In the genomic region with DNA sequence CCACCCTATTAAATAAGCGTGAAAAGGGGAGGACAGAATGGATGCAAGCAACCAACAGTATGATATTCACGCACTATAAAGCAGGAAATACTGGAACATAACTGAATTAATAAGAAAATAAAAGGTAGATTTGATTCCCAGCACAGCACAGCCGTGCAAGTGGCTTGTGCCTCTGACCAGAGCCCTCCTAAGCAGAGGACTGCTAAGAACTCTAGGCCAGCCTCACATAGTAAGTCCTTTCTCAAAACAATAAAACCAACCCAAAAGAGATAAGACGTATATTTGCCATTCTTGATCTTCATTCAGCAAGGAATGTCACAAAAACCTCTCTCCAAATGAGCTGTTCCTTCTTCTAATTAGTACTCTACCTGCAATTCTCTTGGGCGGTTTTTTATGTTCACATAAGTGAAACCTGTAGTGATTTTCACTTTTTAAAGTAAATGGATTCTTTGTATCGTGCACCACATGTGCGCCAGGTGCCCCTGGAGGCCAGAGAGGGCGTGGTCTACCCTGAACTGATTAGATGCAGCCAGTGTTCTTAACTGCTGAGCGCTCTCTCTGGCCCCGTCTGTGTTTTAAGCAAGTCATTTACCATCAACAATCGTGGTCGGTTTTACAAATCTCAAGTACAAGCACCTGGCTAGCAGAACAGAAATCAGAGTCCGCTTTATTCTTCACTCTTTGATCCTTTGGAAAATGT, we compare ENCODE assay signal across 15 mouse cellular contexts.
DNase-seq lines count a peak whose midpoint lies in the region; ATAC-seq lines count a peak whose summit lies in the region.
"Had no signal": no experiment of that assay in that cellular context is flagged by ENCODE, and none has a peak within 500 bp of the region (broad histone marks: within the 10 kb centered on the region; RNA-seq: fewer than 3 reads in every experiment).

No protein-coding gene starts in this region.

- intact Hi-C loops in gastrocnemius, postnatal 14 days (cut with DNase I; ENCODE audit: low total_unique reads), result no loop called here

- no peak for ATAC-seq in heart, embryonic 13.5 days (ENCODE audit: extremely low read depth, insufficient number of reproducible peaks, low FRiP score, low TSS enrichment)
- ATAC-seq in embryonic facial prominence, embryonic 11.5 days (replicated peaks; ENCODE audit: insufficient number of reproducible peaks, low FRiP score, low TSS enrichment, low read depth), result no peak
- ATAC-seq in limb, embryonic 13.5 days (ENCODE audit: low FRiP score, low read depth), result no peak
- ATAC-seq in stomach, embryonic 15.5 days (ENCODE audit: insufficient read depth, low FRiP score, low read depth), result no peak; the same call in 1 of the 2 replicates
- no peak for ATAC-seq in hindbrain, embryonic 14.5 days (ENCODE audit: low FRiP score)
- ATAC-seq: forebrain, embryonic 15.5 days; hindbrain, postnatal 0 days; midbrain, embryonic 16.5 days; Patski had no signal

- H3K27me3 ChIP-seq in heart, embryonic 13.5 days (replicated peaks), result no peaks in the 10 kb centered on the region
- no peaks in the 10 kb centered on the region for H3K27me3 ChIP-seq in embryonic facial prominence, embryonic 11.5 days (ENCODE audit: control insufficient read depth, insufficient read depth, low read length)
- H3K27me3 ChIP-seq in limb, embryonic 13.5 days, result no peaks in the 10 kb centered on the region
- H3K27me3 ChIP-seq in stomach, embryonic 15.5 days (replicated peaks), result no peaks in the 10 kb centered on the region
- no peaks in the 10 kb centered on the region for H3K27me3 ChIP-seq in hindbrain, embryonic 14.5 days (ENCODE audit: control insufficient read depth, insufficient read depth, low read length)
- H3K27me3 ChIP-seq: forebrain, embryonic 15.5 days; Patski had no signal

- peaks cover 50% of the 10 kb centered on the region for H3K4me1 ChIP-seq in heart, embryonic 13.5 days
- peaks cover 3% of the 10 kb centered on the region for H3K4me1 ChIP-seq in embryonic facial prominence, embryonic 11.5 days (ENCODE audit: control insufficient read depth, insufficient read depth, low read length)
- peaks cover 57% of the 10 kb centered on the region for H3K4me1 ChIP-seq in limb, embryonic 13.5 days
- H3K4me1 ChIP-seq in stomach, embryonic 15.5 days, result peaks cover 28% of the 10 kb centered on the region; the same call in 1 of the 2 replicates
- H3K4me1 ChIP-seq in hindbrain, embryonic 14.5 days (replicated peaks; ENCODE audit: control insufficient read depth, insufficient read depth, low read length), result peaks cover 57% of the 10 kb centered on the region

- H3K4me3 ChIP-seq in heart, embryonic 13.5 days, result no peak overlapping the region
- no peak overlapping the region for H3K4me3 ChIP-seq in embryonic facial prominence, embryonic 11.5 days (ENCODE audit: low read depth, low read length)
- no peak overlapping the region for H3K4me3 ChIP-seq in limb, embryonic 13.5 days
- H3K4me3 ChIP-seq in stomach, embryonic 15.5 days (replicated peaks), result no peak overlapping the region
- no peak overlapping the region for H3K4me3 ChIP-seq in hindbrain, embryonic 14.5 days (replicated peaks; ENCODE audit: low read length)
- H3K4me3 ChIP-seq: forebrain, embryonic 15.5 days had no signal

- peak overlapping the region; percentile 52; the same call in 1 of the 2 replicates for H3K9ac ChIP-seq in heart, embryonic 13.5 days
- no peak overlapping the region for H3K9ac ChIP-seq in embryonic facial prominence, embryonic 11.5 days (replicated peaks; ENCODE audit: low read length)
- H3K9ac ChIP-seq in limb, embryonic 13.5 days, result no peak overlapping the region
- no peak overlapping the region for H3K9ac ChIP-seq in stomach, embryonic 15.5 days
- H3K9ac ChIP-seq in hindbrain, embryonic 14.5 days, result no peak overlapping the region
- H3K9ac ChIP-seq: forebrain, embryonic 15.5 days had no signal

- no peak for DNase-seq in heart, adult 18-20 months
- DNase-seq in embryonic facial prominence, embryonic 11.5 days (ENCODE audit: low spot score), result peak; percentile 50
- DNase-seq in hindbrain, embryonic 14.5 days (ENCODE audit: low spot score), result no peak
- no peak for DNase-seq in urinary bladder, postnatal 36 days (ENCODE audit: low spot score in 2 of 2)
- no peak for DNase-seq in gastrocnemius, postnatal 14 days
- DNase-seq: cerebellum, postnatal 25 days; left cerebral cortex, postnatal 4 days; thymus, postnatal 36 days had no signal

- no peak overlapping the region for H3K4me2 ChIP-seq in heart, embryonic 13.5 days
- no peak overlapping the region for H3K4me2 ChIP-seq in embryonic facial prominence, embryonic 11.5 days (ENCODE audit: low read depth, low read length)
- H3K4me2 ChIP-seq in limb, embryonic 13.5 days (replicated peaks), result peak overlapping the region; percentile 35
- no peak overlapping the region for H3K4me2 ChIP-seq in stomach, embryonic 15.5 days
- H3K4me2 ChIP-seq in hindbrain, embryonic 14.5 days (replicated peaks), result no peak overlapping the region
- H3K4me2 ChIP-seq: forebrain, embryonic 15.5 days had no signal

- H3K36me3 ChIP-seq in heart, embryonic 13.5 days, result peaks cover 16% of the 10 kb centered on the region
- H3K36me3 ChIP-seq in embryonic facial prominence, embryonic 11.5 days (replicated peaks; ENCODE audit: control insufficient read depth, insufficient read depth, low read depth, low read length), result no peaks in the 10 kb centered on the region
- peaks cover 4% of the 10 kb centered on the region; the same call in 1 of the 2 replicates for H3K36me3 ChIP-seq in limb, embryonic 13.5 days
- no peaks in the 10 kb centered on the region for H3K36me3 ChIP-seq in stomach, embryonic 15.5 days
- 0 out of 2 replicates have a peak, but pooled peaks cover 5% of the 10 kb centered on the region for H3K36me3 ChIP-seq in hindbrain, embryonic 14.5 days (replicated peaks; ENCODE audit: control insufficient read depth, insufficient read depth)

- H3K9me3 ChIP-seq in heart, embryonic 13.5 days, result no peaks in the 10 kb centered on the region
- H3K9me3 ChIP-seq in embryonic facial prominence, embryonic 11.5 days (replicated peaks; ENCODE audit: control insufficient read depth, low read length), result no peaks in the 10 kb centered on the region
- no peaks in the 10 kb centered on the region for H3K9me3 ChIP-seq in limb, embryonic 13.5 days
- H3K9me3 ChIP-seq in stomach, embryonic 15.5 days, result no peaks in the 10 kb centered on the region
- H3K9me3 ChIP-seq in hindbrain, embryonic 14.5 days (ENCODE audit: control insufficient read depth, low read length), result no peaks in the 10 kb centered on the region
- H3K9me3 ChIP-seq: forebrain, embryonic 15.5 days had no signal

- WGBS in heart, embryonic 13.5 days, result 51% methylated on average over 13 of the region's 13 CpGs
- WGBS in embryonic facial prominence, embryonic 11.5 days, result 44% methylated on average over 13 of the region's 13 CpGs
- WGBS in limb, embryonic 13.5 days, result 30% methylated on average over 13 of the region's 13 CpGs
- WGBS in stomach, embryonic 15.5 days, result 50% methylated on average over 13 of the region's 13 CpGs
- WGBS in hindbrain, embryonic 14.5 days, result 59% methylated on average over 13 of the region's 13 CpGs

- no peak overlapping the region for H3K27ac ChIP-seq in heart, embryonic 13.5 days (replicated peaks)
- H3K27ac ChIP-seq in embryonic facial prominence, embryonic 11.5 days (replicated peaks; ENCODE audit: low read depth, low read length), result no peak overlapping the region
- H3K27ac ChIP-seq in limb, embryonic 13.5 days, result no peak overlapping the region
- 0 out of 2 replicates have a peak overlapping the region, but pooled peaks have one; percentile 31 for H3K27ac ChIP-seq in stomach, embryonic 15.5 days
- no peak overlapping the region for H3K27ac ChIP-seq in hindbrain, embryonic 14.5 days
- H3K27ac ChIP-seq: forebrain, embryonic 15.5 days; hindbrain, postnatal 0 days had no signal
